Mouse (Mus musculus): Measurements from ENCODE around the gene Erp27. TPM values are rescaled to one million over a fixed set of nuclear protein-coding genes. Genes with fewer than 3 reads are reported as not detected.

Erp27 gene
- total and polyA plus RNA-seq, 3 experiments = 0.39 TPM; not detected in 2

DNA sequence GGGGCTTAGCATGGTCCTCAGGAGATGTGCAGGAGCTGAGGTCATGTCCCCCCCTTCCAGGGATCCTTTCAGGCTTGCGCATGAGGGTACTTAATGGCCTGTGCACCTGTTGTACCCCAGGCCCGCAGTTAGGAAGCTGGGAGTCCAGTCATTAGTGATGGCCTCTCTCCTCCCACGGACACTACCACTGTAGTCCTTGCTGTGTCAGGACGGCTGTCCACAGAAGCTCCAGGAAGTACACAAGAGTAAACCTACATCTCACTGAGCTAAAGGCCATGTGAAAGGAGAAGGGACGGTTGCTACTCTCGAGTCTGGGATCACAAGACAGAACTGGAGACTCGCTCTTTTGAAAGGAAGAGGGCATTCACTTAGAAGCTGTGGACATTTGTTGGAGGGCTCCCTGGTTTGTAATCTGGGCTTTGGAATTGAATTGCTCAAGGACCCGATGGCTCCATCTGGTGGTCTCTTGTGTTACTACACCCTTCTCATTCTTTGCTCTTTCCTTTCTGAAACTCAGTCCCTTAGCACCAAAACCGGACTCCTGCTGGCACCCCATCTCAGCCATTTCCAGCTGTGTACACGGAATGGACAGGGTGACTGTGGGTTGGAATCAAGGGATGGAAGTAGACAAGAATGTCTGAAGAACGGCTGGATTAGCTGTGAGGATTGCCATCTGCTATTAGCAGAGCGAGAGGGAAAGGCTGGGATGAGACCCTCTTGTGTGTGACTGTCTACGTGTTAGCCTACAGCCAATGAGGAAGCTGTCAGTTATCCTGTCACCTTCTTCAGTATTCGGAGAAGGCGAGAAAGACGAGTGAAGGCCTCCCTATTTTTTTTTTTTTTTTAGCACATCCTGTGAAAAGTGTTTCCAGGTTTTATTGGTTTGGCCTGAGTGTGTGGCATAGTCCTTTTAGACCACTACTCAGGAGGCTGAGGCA lies 1.4 kb downstream of the Erp27 start:
- H3K36me3 ChIP-seq (ENCODE audit: control insufficient read depth in 1 of 2, insufficient read depth in 2 of 2, low read length in 2 of 2) = peaks cover 0 to 3% of the 10 kb centered on the region in 2 experiments; a peak in 1 of 4 replicates

DNA sequence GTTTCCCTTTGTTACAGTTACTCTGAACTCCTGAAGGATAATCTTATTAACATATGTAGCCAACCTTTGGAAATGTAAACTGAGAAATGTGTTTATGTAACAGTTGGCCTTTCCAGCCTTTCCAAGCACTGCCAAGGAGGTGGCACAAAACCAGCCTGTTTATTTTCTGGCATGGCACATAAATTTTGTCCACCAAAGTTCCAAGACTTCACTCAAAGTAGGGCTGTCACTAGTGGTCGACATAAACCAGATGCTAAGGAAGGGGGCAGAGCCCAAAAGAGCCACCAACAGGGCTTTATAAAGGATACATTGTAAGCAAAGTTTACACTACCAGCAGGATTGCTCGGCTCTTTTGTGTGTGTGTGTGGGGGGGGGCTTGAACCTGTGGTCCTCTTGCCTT lies 4.1 kb downstream of the Erp27 start:
- Histone ChIP-seq H3K79me2 (ENCODE audit: control insufficient read depth, insufficient read depth, low read length, poor library complexity) (no peaks in the 10 kb centered on the region), H3K4me3 (ENCODE audit: control insufficient read depth in 1 of 2, insufficient read depth in 1 of 2, low read depth in 2 of 2, low read length in 2 of 2) (no peak overlapping the region), H3K9ac (ENCODE audit: control insufficient read depth, low read depth, low read length, poor library complexity, severe bottlenecking) (no peak overlapping the region), H3K27ac (ENCODE audit: control insufficient read depth, low read depth, low read length) (no peak overlapping the region), H3K4me1 (ENCODE audit: control insufficient read depth in 1 of 2, insufficient read depth in 2 of 2, low read length in 2 of 2) (no peaks in the 10 kb centered on the region), H3K27me3 (ENCODE audit: control insufficient read depth in 1 of 2, insufficient read depth in 2 of 2, low read length in 2 of 2) (no peaks in the 10 kb centered on the region), H3K9me3 (replicated peaks; ENCODE audit: insufficient read depth, low read length) (no peaks in the 10 kb centered on the region), H3K36me3 (ENCODE audit: control insufficient read depth in 1 of 2, insufficient read depth in 2 of 2, low read length in 2 of 2) (no peaks in the 10 kb centered on the region; a peak in 1 of 4 replicates)
- TF ChIP-seq POLR2A (IDR thresholded peaks at IDR 0.05; ENCODE audit: control insufficient read depth in 1 of 2, insufficient read depth in 1 of 2, low read depth in 1 of 2, low read length in 2 of 2, poor library complexity in 1 of 2) (no peak), ZC3H11A (IDR thresholded peaks at IDR 0.05; ENCODE audit: low read depth, low read length) (no peak), CHD2 (IDR thresholded peaks at IDR 0.05; ENCODE audit: low read length) (no peak), GABPA (IDR thresholded peaks at IDR 0.05; ENCODE audit: low read depth, low read length) (no peak), NELFE (IDR thresholded peaks at IDR 0.05; ENCODE audit: low read depth, low read length) (no peak)
- no peak for DNase-seq (ENCODE audit: low read depth, low spot score)

More for the DNA sequence above, 1.4 kb downstream of the Erp27 start:
- Histone ChIP-seq H3K27ac (ENCODE audit: control insufficient read depth, low read depth, low read length) (no peak overlapping the region), H3K9ac (ENCODE audit: control insufficient read depth, low read depth, low read length, poor library complexity, severe bottlenecking) (no peak overlapping the region), H3K27me3 (ENCODE audit: control insufficient read depth in 1 of 2, insufficient read depth in 2 of 2, low read length in 2 of 2) (no peaks in the 10 kb centered on the region), H3K79me2 (ENCODE audit: control insufficient read depth, insufficient read depth, low read length, poor library complexity) (no peaks in the 10 kb centered on the region), H3K9me3 (replicated peaks; ENCODE audit: insufficient read depth, low read length) (no peaks in the 10 kb centered on the region), H3K4me1 (ENCODE audit: control insufficient read depth in 1 of 2, insufficient read depth in 2 of 2, low read length in 2 of 2) (no peaks in the 10 kb centered on the region), H3K4me3 (ENCODE audit: control insufficient read depth in 1 of 2, insufficient read depth in 1 of 2, low read depth in 2 of 2, low read length in 2 of 2) (no peak overlapping the region)
- peak; percentile 41 for DNase-seq (ENCODE audit: low read depth, low spot score)
- no peak for TF ChIP-seq TAL1 (IDR thresholded peaks at IDR 0.05; ENCODE audit: low read length)
- peak in 2 of 3 experiments; percentile 29 to 52; a peak in 3 of 6 replicates for TF ChIP-seq CTCF (IDR thresholded peaks at IDR 0.05 in 2 of 3, conservative IDR thresholded peaks at IDR 0.05 in 1 of 3; ENCODE audit: control insufficient read depth in 1 of 3, insufficient read depth in 1 of 3, low read depth in 2 of 3, low read length in 3 of 3, poor library complexity in 1 of 3, severe bottlenecking in 1 of 3)
- peak; percentile 36 for TF ChIP-seq RAD21 (IDR thresholded peaks at IDR 0.05; ENCODE audit: low read depth, low read length)
- no peak for TF ChIP-seq CHD2 (IDR thresholded peaks at IDR 0.05; ENCODE audit: low read length)
- peak; percentile 71 for TF ChIP-seq SMC3 (IDR thresholded peaks at IDR 0.05; ENCODE audit: low read depth, low read length)

DNA sequence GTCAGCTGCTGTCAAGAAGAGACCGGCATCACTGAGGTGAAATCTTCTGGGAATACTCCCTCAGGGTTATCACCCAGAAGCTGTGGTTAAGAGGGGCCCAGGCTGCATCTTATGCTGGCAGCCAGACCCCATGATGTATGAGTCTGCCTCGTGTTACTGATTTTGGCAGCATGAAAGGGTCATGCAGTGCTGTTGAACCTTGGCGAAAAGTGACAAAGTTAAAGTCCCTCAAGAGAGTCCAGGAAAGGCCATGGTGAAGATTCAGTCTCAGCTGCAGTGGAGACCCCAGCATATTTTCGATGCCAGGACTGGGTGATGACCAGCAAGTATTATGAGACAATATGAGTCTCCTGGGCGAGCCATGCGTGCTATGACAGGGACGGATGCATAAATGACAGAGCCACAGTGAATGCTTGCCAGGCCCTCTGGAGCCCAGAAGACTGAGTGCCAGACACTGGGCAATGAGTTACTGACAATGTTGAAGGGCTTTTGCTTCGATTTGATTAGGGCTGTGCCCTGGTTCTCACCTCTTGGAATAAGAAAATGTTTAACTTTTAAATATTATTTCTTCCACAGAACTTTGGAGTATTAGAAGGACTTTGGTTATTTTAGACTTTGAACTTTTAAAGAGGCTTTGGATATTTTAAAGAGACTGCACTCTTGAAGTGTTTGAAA lies 6.1 kb downstream of the Erp27 start:
- no peak for TF ChIP-seq CHD2 (IDR thresholded peaks at IDR 0.05; ENCODE audit: low read length)
- no peak for TF ChIP-seq USF1 (IDR thresholded peaks at IDR 0.05; ENCODE audit: low read depth, low read length)
- TF ChIP-seq HCFC1 (IDR thresholded peaks at IDR 0.05; ENCODE audit: low read depth, low read length) = no peak
- no peak for TF ChIP-seq MYB (IDR thresholded peaks at IDR 0.05; ENCODE audit: low read depth, low read length)
- TF ChIP-seq MAFK (IDR thresholded peaks at IDR 0.05; ENCODE audit: borderline replicate concordance, low read depth, low read length) = no peak
- no peak for TF ChIP-seq E2F4 (IDR thresholded peaks at IDR 0.05; ENCODE audit: borderline replicate concordance, low read depth, low read length)
- TF ChIP-seq CHD1 (IDR thresholded peaks at IDR 0.05; ENCODE audit: low read depth, low read length) = no peak
- no peak for TF ChIP-seq UBTF (IDR thresholded peaks at IDR 0.05; ENCODE audit: borderline replicate concordance, insufficient read depth, low read depth, low read length)
- no peak for TF ChIP-seq TCF12 (IDR thresholded peaks at IDR 0.05; ENCODE audit: low read depth, low read length)
- no peak for TF ChIP-seq ELF1 (IDR thresholded peaks at IDR 0.05; ENCODE audit: low read depth, low read length)
- no peak overlapping the region for H3K9ac ChIP-seq (ENCODE audit: control insufficient read depth, low read depth, low read length, poor library complexity, severe bottlenecking)
- H3K27me3 ChIP-seq (ENCODE audit: control insufficient read depth in 1 of 2, insufficient read depth in 2 of 2, low read length in 2 of 2) = no peaks in the 10 kb centered on the region
- no peak overlapping the region for H3K27ac ChIP-seq (ENCODE audit: control insufficient read depth, low read depth, low read length)
- no peak for DNase-seq (ENCODE audit: low read depth, low spot score)
- no peaks in the 10 kb centered on the region for H3K4me1 ChIP-seq (ENCODE audit: control insufficient read depth in 1 of 2, insufficient read depth in 2 of 2, low read length in 2 of 2)
- no peaks in the 10 kb centered on the region for H3K79me2 ChIP-seq (ENCODE audit: control insufficient read depth, insufficient read depth, low read length, poor library complexity)
- no peaks in the 10 kb centered on the region for H3K9me3 ChIP-seq (replicated peaks; ENCODE audit: insufficient read depth, low read length)
- no peaks in the 10 kb centered on the region for H3K36me3 ChIP-seq (ENCODE audit: control insufficient read depth in 1 of 2, insufficient read depth in 2 of 2, low read length in 2 of 2)
- no peak overlapping the region for H3K4me3 ChIP-seq (ENCODE audit: control insufficient read depth in 1 of 2, insufficient read depth in 1 of 2, low read depth in 2 of 2, low read length in 2 of 2)
